Mouse (Mus musculus): ENCODE data around the gene Ttc7. TPM values are rescaled to one million over a fixed set of nuclear protein-coding genes. Genes with fewer than 3 reads are reported as not detected.
A peak's percentile ranks its signal among the peaks of the same experiment; 100 is the strongest.
"Not testable (repeated sequence)": the region's sequence is repeated elsewhere in the genome, so short reads cannot be mapped to it uniquely, and the experiment has no call there.

The Ttc7 gene
- total RNA-seq, 1 experiment from 2014 or later, result 176 TPM

DNA sequence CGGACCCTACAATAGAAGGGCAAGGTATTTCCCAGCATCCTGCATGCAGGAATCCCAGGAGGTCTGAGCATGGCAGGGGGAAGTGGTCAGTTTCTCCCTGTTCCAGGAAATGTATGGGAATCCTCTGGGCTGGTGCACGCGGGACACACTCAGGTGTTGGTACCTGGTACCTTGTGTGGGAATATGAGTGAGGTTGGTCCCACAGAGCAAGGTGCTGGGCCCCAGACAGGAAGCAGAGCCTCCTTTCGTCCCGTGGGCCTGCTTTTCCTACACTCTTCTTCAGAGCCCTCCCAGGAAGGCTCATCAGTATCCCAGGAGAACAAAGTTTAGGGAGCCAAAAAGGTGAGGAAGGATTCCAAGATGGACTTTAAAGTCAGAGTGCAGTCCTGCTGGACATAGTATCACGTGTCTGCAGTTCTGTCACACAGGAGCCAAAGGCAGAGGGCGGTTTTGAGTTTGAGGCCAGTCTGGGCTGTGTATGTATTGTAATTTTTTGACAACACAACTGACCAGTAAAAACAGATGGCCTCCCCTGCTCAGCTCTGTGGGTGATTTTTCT, 1.9 kb downstream of the Ttc7 start:
- no peak for ATAC-seq (ENCODE audit: extremely low read depth, insufficient number of reproducible peaks, low FRiP score, poor library complexity, severe bottlenecking)

- ATAC-seq (ENCODE audit: extremely low read depth, insufficient number of reproducible peaks, low FRiP score, poor library complexity, severe bottlenecking), result no peak
Measured at GRCm38 (mm10) chr17:87285731-87286465, 3.2 kb downstream of the Ttc7 start.

DNA sequence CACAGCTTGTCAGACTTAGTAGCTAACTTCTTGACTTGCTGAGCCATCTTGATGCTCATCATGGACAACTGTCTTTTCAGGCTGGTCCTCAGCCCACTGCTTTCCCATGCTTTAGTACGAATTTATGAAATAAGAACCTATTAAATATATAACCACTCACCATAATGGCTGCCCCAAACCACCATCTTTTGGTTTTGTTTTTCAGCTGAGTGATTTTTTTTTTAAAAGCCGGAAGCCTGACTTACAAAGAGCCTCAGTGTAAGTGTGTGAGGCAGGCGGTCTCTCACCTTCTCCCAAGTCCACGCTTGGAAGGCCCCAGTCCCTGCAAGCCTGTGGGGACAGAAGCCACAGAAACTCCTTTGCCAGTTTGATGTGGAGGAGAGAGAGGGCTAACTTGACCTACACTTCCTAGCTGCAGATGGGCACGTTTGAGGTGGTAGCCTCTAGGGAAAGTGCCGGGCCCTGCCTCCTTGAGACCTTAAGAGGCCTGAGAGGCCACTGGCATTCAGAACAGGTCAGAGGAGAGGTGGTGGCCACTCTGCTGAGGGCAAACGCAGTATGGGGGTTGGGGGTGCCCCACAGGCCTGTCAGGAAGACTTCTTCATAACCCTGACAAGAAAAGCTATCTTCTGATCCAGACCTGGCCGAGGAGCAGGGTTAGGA, 3.9 kb downstream of the Ttc7 start:
- ATAC-seq (ENCODE audit: extremely low read depth, insufficient number of reproducible peaks, low FRiP score, poor library complexity, severe bottlenecking), result no peak

- ATAC-seq (ENCODE audit: extremely low read depth, insufficient number of reproducible peaks, low FRiP score, poor library complexity, severe bottlenecking), result no peak
Measured at GRCm38 (mm10) chr17:87287197-87287777, 4.6 kb downstream of the Ttc7 start.

- ATAC-seq (ENCODE audit: extremely low read depth, insufficient number of reproducible peaks, low FRiP score, poor library complexity, severe bottlenecking), result no peak
Measured at GRCm38 (mm10) chr17:87288131-87288530, 5.4 kb downstream of the Ttc7 start.

DNA sequence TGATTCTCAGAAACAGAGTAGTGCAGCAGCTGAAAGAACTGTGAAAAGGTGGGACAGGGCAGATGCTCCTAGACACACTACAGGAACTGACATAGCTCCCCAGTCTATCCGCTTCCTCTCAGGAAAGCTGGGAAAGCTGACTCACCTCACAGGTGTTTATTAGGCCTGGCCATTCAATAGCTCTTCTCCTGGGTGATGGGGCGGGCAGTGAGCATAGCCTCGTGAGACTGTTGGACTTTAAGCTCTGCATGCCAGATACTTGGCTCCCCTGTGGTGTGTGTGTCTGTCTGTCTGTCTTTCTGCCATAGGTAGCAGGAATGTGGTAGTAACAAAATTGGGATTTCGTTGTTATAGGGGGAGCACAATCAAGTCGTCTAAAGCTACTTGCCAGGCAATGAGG, 6.7 kb downstream of the Ttc7 start:
- ATAC-seq (ENCODE audit: extremely low read depth, insufficient number of reproducible peaks, low FRiP score, poor library complexity, severe bottlenecking), result no peak

DNA sequence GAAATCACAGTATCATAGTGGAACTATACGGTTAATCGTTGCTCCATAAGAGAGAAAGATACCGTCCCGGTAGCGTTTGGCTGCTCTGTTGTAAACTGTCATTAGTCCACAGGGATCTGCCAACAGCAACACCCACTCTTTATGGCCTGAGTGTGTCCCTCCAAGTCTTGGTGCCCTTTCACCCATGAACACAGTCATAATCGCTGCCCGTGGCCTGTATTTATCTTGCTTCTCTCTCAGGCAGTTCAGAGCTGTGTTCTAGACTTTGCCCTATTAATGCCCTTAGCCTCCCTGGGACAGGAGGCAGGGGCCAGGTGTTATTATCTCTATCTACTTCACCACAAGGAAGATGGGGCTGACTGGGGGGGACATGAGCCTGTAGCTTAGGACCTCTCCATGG, 8.4 kb downstream of the Ttc7 start:
- ATAC-seq (ENCODE audit: extremely low read depth, insufficient number of reproducible peaks, low FRiP score, poor library complexity, severe bottlenecking), result no peak

DNA sequence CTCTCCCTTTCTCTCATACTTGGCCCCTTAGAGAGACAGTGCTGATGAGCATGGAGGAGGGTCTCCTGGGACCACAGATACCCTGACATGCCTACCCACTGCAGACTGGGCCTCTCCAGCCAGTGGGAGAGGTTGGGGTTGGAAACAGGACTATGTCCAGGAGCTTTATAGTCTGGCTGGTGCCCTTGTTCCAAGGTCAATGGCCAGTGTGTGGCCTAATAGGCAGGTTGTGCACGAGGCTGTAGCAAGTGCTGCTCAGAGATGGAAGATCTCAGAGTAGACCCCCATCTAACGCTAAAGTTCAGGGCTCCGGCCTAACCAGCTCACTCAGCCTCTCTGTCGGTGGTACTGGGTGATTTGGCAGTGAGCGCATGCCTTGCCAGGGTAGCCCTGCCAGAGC, 9.1 kb downstream of the Ttc7 start:
- no peak for ATAC-seq (ENCODE audit: extremely low read depth, insufficient number of reproducible peaks, low FRiP score, poor library complexity, severe bottlenecking)

- peak; percentile 34; the same call in 1 of the 2 replicates for ATAC-seq (ENCODE audit: extremely low read depth, insufficient number of reproducible peaks, low FRiP score, poor library complexity, severe bottlenecking)
Measured at GRCm38 (mm10) chr17:87293125-87293524, 10.4 kb downstream of the Ttc7 start.

GRCm38 (mm10) chr17:87295738-87296137, 13.1 kb downstream of the Ttc7 start:
- no peak for ATAC-seq (ENCODE audit: extremely low read depth, insufficient number of reproducible peaks, low FRiP score, poor library complexity, severe bottlenecking)

DNA sequence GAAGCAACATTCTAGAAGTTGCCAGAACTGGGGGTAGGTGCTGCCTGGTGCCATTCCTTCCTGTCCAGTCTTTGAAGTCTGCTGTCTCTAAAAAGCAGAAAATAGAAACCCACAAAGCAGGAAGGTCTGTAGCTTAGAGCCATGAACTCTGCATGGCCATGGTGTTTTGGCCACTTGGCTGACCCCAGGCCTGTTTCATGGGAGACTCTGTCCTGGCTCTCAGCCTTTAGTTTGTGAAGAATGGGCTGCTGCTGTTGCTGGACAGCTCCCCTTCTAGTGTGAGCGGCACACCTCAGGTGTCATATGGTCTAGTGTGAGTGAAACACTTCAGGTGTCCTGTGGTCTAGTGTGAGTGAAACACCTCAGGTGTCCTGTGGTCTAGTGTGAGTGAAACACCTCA, 14.0 kb downstream of the Ttc7 start:
- ATAC-seq (ENCODE audit: extremely low read depth, insufficient number of reproducible peaks, low FRiP score, poor library complexity, severe bottlenecking), result not testable (repeated sequence)

GRCm38 (mm10) chr17:87298944-87299343, 16.3 kb downstream of the Ttc7 start:
- ATAC-seq (ENCODE audit: extremely low read depth, insufficient number of reproducible peaks, low FRiP score, poor library complexity, severe bottlenecking), result peak; percentile 69

DNA sequence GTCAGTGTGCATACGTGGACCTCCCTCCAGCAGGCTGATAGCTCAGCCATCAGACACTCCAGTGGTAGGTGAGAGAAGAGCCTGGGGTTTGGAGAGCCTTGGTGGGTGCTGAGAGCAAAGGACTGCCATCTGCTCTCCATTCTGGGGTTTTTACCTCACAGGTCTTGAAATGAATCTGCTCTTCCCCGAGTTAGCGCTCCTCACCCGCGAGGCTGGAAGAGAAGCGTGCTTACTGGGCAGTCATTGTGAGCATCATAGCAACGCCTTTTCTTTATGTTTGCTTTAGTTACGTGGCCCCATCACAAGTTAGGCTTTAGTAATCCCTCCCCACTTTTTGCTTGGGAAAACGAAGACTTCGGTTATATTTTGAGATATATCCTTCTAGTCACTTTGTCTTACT, 17.7 kb downstream of the Ttc7 start:
- no peak for ATAC-seq (ENCODE audit: extremely low read depth, insufficient number of reproducible peaks, low FRiP score, poor library complexity, severe bottlenecking)

DNA sequence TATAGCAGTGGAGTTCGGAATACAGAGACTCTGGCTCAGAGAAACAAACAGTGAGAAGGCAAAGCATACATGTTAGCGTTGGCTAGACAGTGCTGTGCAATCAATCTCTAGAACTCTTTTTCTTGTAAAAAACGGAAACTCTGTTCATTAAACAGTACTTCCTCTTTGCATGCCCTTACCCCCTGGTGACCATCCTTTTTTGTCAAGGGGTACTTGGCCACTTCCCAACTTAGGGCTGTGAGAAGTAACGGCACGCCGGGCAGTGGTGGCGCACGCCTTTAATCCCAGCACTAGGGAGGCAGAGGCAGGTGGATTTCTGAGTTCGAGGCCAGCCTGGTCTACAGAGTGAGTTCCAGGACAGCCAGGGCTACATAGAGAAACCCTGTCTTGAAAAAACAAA, 18.9 kb downstream of the Ttc7 start:
- ATAC-seq (ENCODE audit: extremely low read depth, insufficient number of reproducible peaks, low FRiP score, poor library complexity, severe bottlenecking), result peak; percentile 54

DNA sequence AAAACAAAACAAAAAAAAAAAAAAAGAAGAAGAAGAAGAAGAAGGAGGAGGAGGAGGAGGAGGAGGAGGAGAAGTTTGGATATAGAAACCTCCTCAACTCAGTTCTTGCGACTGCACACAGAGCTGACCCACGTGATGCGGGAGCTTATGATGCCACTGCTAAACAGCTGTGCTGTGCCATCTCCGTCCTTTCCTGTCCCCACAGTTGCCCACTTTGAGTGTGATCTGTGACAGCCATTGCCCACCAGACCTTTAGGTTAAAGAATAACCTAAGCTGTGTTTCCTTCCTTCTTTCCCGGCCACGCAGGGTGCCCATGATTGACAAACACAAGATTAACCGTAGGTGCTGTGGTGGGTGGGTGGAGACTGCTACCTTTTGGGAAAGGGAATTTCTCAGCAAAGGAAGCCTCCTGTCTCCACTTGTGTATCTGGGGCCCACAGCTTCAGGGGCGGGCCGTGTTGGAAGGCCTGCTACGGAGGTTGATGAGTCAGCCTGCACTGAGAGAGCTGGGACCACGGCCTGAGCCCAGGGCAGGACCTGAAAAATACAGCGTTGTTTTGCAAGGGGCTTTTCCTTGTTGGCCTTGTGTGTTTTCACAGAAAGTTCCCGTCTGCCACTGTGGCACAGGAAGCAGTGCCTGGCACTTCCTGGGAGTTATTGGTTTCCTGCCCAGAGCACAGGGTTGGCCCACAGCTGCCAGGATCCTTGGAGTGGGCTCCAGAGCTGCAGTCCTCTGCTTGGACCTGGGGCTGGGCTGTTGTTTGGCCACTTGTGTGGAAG, 19.5 kb downstream of the Ttc7 start:
- no peak for ATAC-seq (ENCODE audit: extremely low read depth, insufficient number of reproducible peaks, low FRiP score, poor library complexity, severe bottlenecking)

- ATAC-seq (ENCODE audit: extremely low read depth, insufficient number of reproducible peaks, low FRiP score, poor library complexity, severe bottlenecking), result peak; percentile 67
Measured at GRCm38 (mm10) chr17:87304151-87304894, 21.6 kb downstream of the Ttc7 start.

GRCm38 (mm10) chr17:87305065-87305464, 22.4 kb downstream of the Ttc7 start:
- ATAC-seq (ENCODE audit: extremely low read depth, insufficient number of reproducible peaks, low FRiP score, poor library complexity, severe bottlenecking), result no peak

DNA sequence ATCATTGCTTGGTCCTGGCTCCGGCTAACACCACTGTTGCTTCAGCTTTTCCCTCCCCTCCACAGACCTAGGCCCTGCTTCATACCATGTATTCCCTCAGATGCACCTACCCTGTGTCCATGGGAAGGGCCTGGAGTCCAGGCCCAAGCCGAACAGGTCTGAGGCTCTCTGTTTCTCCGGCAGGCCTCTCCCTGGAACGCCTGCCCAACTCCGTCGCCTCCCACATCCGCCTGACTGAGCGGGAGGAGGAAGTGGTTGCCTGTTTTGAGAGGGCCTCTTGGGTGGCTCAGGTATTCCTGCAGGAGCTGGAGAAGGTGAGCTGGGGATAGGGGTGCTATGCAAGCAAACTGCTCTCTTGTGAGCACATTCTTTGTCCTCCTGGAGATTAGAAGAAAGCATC, 24.1 kb downstream of the Ttc7 start:
- ATAC-seq (ENCODE audit: extremely low read depth, insufficient number of reproducible peaks, low FRiP score, poor library complexity, severe bottlenecking), result no peak

Data from neutrophil, adult 5-6 weeks (primary cell).